Mouse (Mus musculus): Measurements from ENCODE around the gene Kalrn.

Gene Kalrn

DNA sequence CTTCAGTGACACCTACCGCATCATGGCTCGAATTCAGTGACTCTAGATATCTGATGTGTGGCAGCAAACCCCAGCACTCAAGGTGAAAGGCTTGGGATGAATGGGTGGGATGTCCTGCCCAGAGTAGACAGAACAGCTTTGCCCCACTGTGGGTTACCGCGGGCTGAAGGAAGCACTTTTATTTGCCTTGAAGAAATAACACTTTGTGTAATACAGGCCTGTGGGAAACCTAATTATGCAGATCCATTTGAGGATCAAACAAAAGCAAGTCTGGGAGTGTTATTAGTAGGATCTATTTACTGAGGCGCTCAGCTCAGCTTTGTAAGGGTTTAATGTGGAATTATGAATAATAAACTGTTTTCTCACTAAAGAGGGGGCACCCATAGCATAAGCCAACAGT, 406.3 kb downstream of the Kalrn start:
- no peak for TF ChIP-seq GATA4 (IDR thresholded peaks at IDR 0.05; ENCODE audit: insufficient replicate concordance, low read length)

DNA sequence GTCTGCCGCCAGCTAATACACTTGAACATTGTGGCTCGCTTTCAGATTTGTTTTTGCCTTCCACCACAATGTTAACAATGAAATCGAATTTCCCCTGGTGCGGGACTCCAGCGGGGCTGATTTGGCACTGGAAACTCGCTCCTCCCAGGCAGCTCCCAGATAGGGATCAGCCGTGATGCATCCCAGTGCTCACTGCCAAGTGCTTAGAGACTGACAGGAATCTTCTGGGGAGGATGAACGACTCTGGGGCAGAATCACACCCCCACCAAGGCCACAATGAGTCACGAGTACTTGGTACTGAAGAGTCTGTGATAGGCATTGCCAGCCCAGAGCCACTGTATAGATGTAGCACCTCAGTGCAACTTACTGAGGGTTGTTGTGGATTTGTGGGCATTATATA, 410.2 kb downstream of the Kalrn start:
- TF ChIP-seq GATA4 (IDR thresholded peaks at IDR 0.05; ENCODE audit: insufficient replicate concordance, low read length), result no peak

- TF ChIP-seq GATA4 (IDR thresholded peaks at IDR 0.05; ENCODE audit: insufficient replicate concordance, low read length), result no peak
These were observed 413.8 kb downstream of the Kalrn start for GRCm38 (mm10) chr16:34159576-34159975.

- no peak for TF ChIP-seq GATA4 (IDR thresholded peaks at IDR 0.05; ENCODE audit: insufficient replicate concordance, low read length)
These were observed 415.8 kb downstream of the Kalrn start for GRCm38 (mm10) chr16:34157386-34158135.

DNA sequence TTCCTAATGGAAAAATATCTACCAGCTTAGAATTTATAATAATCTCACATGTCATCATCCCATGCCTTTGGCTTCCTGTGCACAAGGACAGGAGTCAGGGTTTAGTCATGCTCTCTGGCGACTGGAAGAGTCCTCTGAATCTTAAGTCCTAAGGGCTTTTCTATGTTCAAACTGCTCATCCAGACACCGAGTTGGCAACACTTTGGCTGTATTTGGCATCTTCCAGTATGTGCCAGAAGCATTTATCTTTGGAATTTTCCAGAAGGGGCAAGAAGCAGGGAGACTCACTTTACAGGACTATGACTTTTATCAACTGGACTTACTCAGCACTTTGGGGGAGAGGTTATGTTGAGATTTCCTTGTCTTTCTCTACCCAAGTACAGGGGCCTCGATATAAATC, 417.6 kb downstream of the Kalrn start:
- no peak for TF ChIP-seq GATA4 (IDR thresholded peaks at IDR 0.05; ENCODE audit: insufficient replicate concordance, low read length)

DNA sequence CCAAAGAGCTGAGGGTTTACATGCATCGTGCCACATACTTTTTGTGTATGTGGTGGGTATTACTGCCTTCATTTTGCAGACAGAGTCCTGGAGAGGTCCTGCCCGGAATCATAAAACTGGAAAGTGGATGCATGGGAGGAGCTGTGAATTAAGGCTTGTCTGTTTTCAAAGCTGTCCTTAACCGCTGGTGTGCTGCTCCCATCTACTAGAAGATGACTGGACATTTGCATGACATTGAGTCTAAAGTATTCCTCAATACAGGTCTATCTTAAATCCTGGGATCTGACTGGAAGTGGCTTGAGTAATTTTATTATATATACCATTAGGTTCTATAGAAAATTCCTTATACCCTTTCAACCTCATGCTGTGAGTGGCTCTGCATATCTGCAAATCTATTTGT, 418.4 kb downstream of the Kalrn start:
- no peak for TF ChIP-seq GATA4 (IDR thresholded peaks at IDR 0.05; ENCODE audit: insufficient replicate concordance, low read length)

- no peak for TF ChIP-seq GATA4 (IDR thresholded peaks at IDR 0.05; ENCODE audit: insufficient replicate concordance, low read length)
These were observed 421.7 kb downstream of the Kalrn start for GRCm38 (mm10) chr16:34151528-34152071.

DNA sequence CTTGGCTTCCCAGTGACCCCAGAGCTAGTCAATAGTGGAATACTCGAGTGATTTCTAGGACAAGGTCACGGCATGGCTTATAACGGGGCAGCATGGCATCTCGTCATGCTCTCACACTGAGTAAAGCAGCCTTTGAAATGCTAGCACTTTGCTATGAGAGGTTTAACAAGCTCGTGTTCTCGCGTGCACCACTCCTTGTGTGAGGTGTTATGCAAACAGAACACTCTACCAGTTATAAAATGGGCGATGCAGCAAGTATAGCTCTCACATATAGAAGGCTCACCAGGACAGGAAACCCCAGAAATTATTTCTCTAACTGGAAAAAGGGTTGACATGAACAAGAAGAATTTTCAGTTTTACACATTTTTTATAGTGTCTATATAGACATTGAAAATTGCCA, 431.7 kb downstream of the Kalrn start:
- no peak for TF ChIP-seq GATA4 (IDR thresholded peaks at IDR 0.05; ENCODE audit: insufficient replicate concordance, low read length)

DNA sequence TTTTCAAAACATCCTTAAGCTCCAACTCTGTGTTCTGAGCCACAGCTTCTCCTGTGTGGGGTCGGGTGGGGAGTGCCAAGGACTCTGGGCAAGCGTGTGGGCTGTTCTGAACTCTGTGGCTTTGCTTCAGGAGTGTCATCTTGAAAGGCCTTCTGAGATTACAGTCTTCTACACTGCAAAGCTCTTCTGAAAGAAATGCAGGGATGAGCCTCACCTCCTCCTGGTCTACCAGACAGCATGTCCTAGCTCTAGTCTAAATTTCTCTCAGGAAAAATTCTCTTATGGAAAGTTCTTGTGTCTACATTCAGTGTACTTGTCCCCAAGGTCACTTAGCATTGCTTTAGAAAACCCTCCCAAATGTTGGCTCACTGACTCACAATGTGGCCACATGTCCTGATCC, 438.3 kb downstream of the Kalrn start:
- no peak for TF ChIP-seq GATA4 (IDR thresholded peaks at IDR 0.05; ENCODE audit: insufficient replicate concordance, low read length)

- TF ChIP-seq GATA4 (IDR thresholded peaks at IDR 0.05; ENCODE audit: insufficient replicate concordance, low read length), result no peak
These were observed 438.7 kb downstream of the Kalrn start for GRCm38 (mm10) chr16:34134628-34135027.

DNA sequence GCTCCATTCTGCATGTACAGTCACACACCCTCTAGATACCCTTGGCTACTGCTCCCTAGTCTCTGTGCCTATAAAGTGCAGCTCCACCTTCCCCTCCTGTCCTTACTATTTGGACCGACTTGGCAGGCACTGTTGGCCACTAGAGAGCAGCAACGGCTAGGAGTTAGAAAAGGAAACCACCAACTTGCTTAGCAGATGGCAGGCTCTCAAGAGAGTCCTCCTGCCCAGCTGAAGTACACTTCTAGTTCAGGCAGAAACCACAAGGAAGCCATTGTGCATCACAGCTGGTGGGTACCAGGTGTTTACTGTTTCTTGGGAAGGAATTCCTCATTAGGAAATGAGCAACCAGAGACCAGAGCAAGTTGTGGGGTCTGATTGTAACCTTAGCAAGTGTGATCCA, 447.7 kb downstream of the Kalrn start:
- no peak for TF ChIP-seq GATA4 (IDR thresholded peaks at IDR 0.05; ENCODE audit: insufficient replicate concordance, low read length)

- TF ChIP-seq GATA4 (IDR thresholded peaks at IDR 0.05; ENCODE audit: insufficient replicate concordance, low read length), result no peak
These were observed 450.8 kb downstream of the Kalrn start for GRCm38 (mm10) chr16:34122486-34122885.

DNA sequence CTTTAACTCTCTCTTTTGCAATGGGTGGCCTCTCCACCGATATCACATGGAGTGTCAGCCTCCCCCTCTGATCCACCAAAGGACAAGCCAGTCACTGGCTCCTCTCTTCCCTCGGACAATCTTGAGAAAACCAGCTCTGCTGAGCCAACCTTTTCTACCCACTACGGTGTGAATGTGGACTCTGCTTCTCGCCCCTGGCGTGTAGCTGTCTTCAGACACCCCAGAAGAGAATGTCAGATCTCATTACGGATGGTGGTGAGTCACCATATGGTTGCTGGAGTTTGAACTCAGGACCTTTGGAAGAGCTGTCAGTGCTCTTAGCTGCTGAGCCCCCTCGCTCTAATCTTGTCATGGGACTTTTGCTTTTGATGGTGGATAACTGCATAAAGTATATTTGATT, 452.0 kb downstream of the Kalrn start:
- no peak for TF ChIP-seq GATA4 (IDR thresholded peaks at IDR 0.05; ENCODE audit: insufficient replicate concordance, low read length)

GRCm38 (mm10) chr16:34120801-34121201, 452.5 kb downstream of the Kalrn start:
- TF ChIP-seq GATA4 (IDR thresholded peaks at IDR 0.05; ENCODE audit: insufficient replicate concordance, low read length), result no peak

GRCm38 (mm10) chr16:34119844-34120243, 453.5 kb downstream of the Kalrn start:
- TF ChIP-seq GATA4 (IDR thresholded peaks at IDR 0.05; ENCODE audit: insufficient replicate concordance, low read length), result no peak

- TF ChIP-seq GATA4 (IDR thresholded peaks at IDR 0.05; ENCODE audit: insufficient replicate concordance, low read length), result no peak
These were observed 454.0 kb downstream of the Kalrn start for GRCm38 (mm10) chr16:34119370-34119769.

GRCm38 (mm10) chr16:34114665-34115064, 458.7 kb downstream of the Kalrn start:
- TF ChIP-seq GATA4 (IDR thresholded peaks at IDR 0.05; ENCODE audit: insufficient replicate concordance, low read length), result no peak

All from liver, adult (tissue).